8 mouse cellular contexts compared by ENCODE assay signal in the genomic region with DNA sequence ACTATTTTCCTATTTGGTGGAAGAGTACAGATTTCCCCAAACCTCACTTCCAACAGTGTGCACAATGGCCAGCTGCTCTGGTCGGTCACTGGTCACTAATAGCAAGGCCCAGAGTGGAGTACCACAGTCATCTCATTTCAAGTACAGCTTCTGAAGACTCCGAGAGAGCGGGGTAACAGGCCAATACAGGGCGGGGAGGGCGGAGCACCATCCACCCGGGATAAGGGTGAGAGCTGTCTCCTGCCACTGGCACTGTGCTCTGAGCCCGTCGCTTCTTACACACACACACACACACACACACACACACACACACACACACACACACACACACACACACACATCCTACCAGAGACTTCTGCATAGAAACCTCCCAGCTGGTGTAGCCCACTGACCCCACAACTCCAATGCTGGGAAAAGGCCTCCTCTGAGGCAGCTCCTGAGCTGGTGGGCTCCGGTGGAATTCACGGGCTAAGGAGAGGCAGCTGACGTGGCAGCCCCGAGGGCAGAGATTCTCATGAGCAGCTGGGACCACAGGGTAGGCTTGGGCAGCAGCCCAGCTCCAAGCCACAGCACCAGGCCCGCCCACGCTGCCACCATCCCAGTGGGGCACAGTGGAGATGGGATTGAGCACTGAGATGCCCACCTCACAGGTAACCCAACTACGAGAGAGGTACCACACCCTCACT. TPM values are rescaled to one million over a fixed set of nuclear protein-coding genes. Genes with fewer than 3 reads are reported as not detected.
DNase-seq lines count a peak whose midpoint lies in the region; ATAC-seq and TF ChIP-seq lines count a peak whose summit lies in the region.

No protein-coding gene starts in this region.

- peaks cover 67% of the 10 kb centered on the region for H3K4me1 ChIP-seq in heart, embryonic 11.5 days (ENCODE audit: control insufficient read depth, insufficient read depth, low read length)
- peaks cover 40% of the 10 kb centered on the region for H3K4me1 ChIP-seq in forebrain, postnatal 0 days (ENCODE audit: insufficient read depth)
- peaks cover 66% of the 10 kb centered on the region for H3K4me1 ChIP-seq in liver, embryonic 16.5 days (ENCODE audit: control insufficient read depth, low read depth, low read length)

- intact Hi-C loops in heart, postnatal 36 days (cut with DNase I) = loop anchor here (1.0 kb wide), 1 partner anchor 18 kb away; no protein-coding TSS in a partner anchor

- DNase-seq in heart, postnatal 36 days = no peak
- peak; percentile 95 for DNase-seq in Muller cell, postnatal 12 days (ENCODE audit: inconsistent ontology term)
- no peak for DNase-seq in forebrain, postnatal 0 days
- DNase-seq in B cell, adult 2 months = no peak
- no peak for DNase-seq in ovary, postnatal 36 days (ENCODE audit: low spot score)
- DNase-seq in c-Kit-positive CD71-positive TER-119-positive erythroid progenitor cells, embryonic 14.5 days (ENCODE audit: low spot score) = no peak

- peak overlapping the region; percentile 82 for H3K27ac ChIP-seq in heart, embryonic 11.5 days (ENCODE audit: low read depth, low read length)
- peak overlapping the region; percentile 90 for H3K27ac ChIP-seq in forebrain, postnatal 0 days (ENCODE audit: low read depth, low read length)
- peak overlapping the region; percentile 30; the same call in 1 of the 2 replicates for H3K27ac ChIP-seq in liver, embryonic 16.5 days (ENCODE audit: low read length)

- peak overlapping the region; percentile 44 for H3K4me2 ChIP-seq in heart, embryonic 11.5 days
- peak overlapping the region; percentile 37 for H3K4me2 ChIP-seq in forebrain, postnatal 0 days (ENCODE audit: low read depth)
- H3K4me2 ChIP-seq in liver, embryonic 16.5 days (ENCODE audit: low read depth, low read length) = peak overlapping the region; percentile 24

- TF ChIP-seq CTCF in forebrain, postnatal 0 days (IDR thresholded peaks at IDR 0.05; ENCODE audit: low read depth) = no peak

- 40% methylated on average over 15 of the region's 15 CpGs for WGBS in heart, embryonic 11.5 days (ENCODE audit: insufficient replicate concordance)
- WGBS in forebrain, postnatal 0 days = 22% methylated on average over 15 of the region's 15 CpGs
- 42% methylated on average over 14 of the region's 15 CpGs for WGBS in liver, embryonic 16.5 days (ENCODE audit: insufficient replicate concordance)

- H3K36me3 ChIP-seq in heart, embryonic 11.5 days (ENCODE audit: control insufficient read depth, insufficient read depth, low read length) = peaks cover 13% of the 10 kb centered on the region
- no peaks in the 10 kb centered on the region for H3K36me3 ChIP-seq in forebrain, postnatal 0 days (ENCODE audit: insufficient read depth)
- H3K36me3 ChIP-seq in liver, embryonic 16.5 days (ENCODE audit: control insufficient read depth, insufficient read depth) = peaks cover 12% of the 10 kb centered on the region

- H3K9ac ChIP-seq in heart, embryonic 11.5 days (ENCODE audit: low read depth, low read length) = peak overlapping the region; percentile 67
- peak overlapping the region; percentile 39 for H3K9ac ChIP-seq in forebrain, postnatal 0 days
- peak overlapping the region; percentile 36 for H3K9ac ChIP-seq in liver, embryonic 16.5 days (ENCODE audit: low read depth, low read length)

- H3K4me3 ChIP-seq in heart, embryonic 11.5 days (ENCODE audit: low read depth, low read length) = no peak overlapping the region
- H3K4me3 ChIP-seq in forebrain, postnatal 0 days (ENCODE audit: low read depth, low read length) = no peak overlapping the region
- H3K4me3 ChIP-seq in liver, embryonic 16.5 days (ENCODE audit: low read depth, low read length) = 0 out of 2 replicates have a peak overlapping the region, but pooled peaks have one; percentile 6

- H3K27me3 ChIP-seq in heart, embryonic 11.5 days (ENCODE audit: control insufficient read depth, insufficient read depth, low read length) = no peaks in the 10 kb centered on the region
- H3K27me3 ChIP-seq in forebrain, postnatal 0 days (ENCODE audit: insufficient read depth, low read length) = no peaks in the 10 kb centered on the region
- no peaks in the 10 kb centered on the region for H3K27me3 ChIP-seq in liver, embryonic 16.5 days (ENCODE audit: control insufficient read depth, insufficient read depth, low read depth, low read length)

- no peak for ATAC-seq in heart, embryonic 11.5 days (replicated peaks; ENCODE audit: insufficient number of reproducible peaks, low FRiP score, low TSS enrichment)
- ATAC-seq in forebrain, postnatal 0 days = peak; percentile 30
- ATAC-seq in liver, embryonic 16.5 days (ENCODE audit: low read depth) = peak; percentile 27; the same call in 1 of the 2 replicates

- no peaks in the 10 kb centered on the region for H3K9me3 ChIP-seq in heart, embryonic 11.5 days (replicated peaks; ENCODE audit: control insufficient read depth, low read length)
- H3K9me3 ChIP-seq in forebrain, postnatal 0 days (ENCODE audit: low read length) = no peaks in the 10 kb centered on the region
- no peaks in the 10 kb centered on the region for H3K9me3 ChIP-seq in liver, embryonic 16.5 days (replicated peaks; ENCODE audit: control insufficient read depth, low read length)

RNA-seq across cellular contexts. Expression of gene Gnai2, which starts 8.9 kb away (rescaled TPM):
- polyA plus RNA-seq in heart, embryonic 11.5 days (2014; fragmentation: Nextera tagmentation; extraction: Ambion mirVana) = 308 and 316 TPM in 2 replicates
- 100 to 1,000 TPM; 248 to 259 TPM for total RNA-seq in heart, postnatal 36 days (2021)
- total RNA-seq in forebrain, postnatal 0 days (2014; rRNA removed) = 200 and 223 TPM in 2 replicates
- 267 and 287 TPM in 2 replicates for polyA plus RNA-seq in forebrain, postnatal 0 days (2015; fragmentation: Nextera tagmentation; extraction: Ambion mirVana)
- 144 and 153 TPM in 2 replicates for polyA plus RNA-seq in liver, embryonic 16.5 days (2015; fragmentation: Nextera tagmentation; extraction: Ambion mirVana)

RNA-seq across cellular contexts. Expression of gene Sema3b, which starts 17.3 kb away (rescaled TPM):
- polyA plus RNA-seq in heart, embryonic 11.5 days (2014; fragmentation: Nextera tagmentation; extraction: Ambion mirVana) = 5.1 and 5.3 TPM in 2 replicates
- total RNA-seq in heart, postnatal 36 days (2021) = 10 to 100 TPM; 18.5 to 22.0 TPM
- total RNA-seq in forebrain, postnatal 0 days (2014; rRNA removed) = 6.5 and 6.6 TPM in 2 replicates
- polyA plus RNA-seq in forebrain, postnatal 0 days (2015; fragmentation: Nextera tagmentation; extraction: Ambion mirVana) = 3.9 and 4.4 TPM in 2 replicates
- polyA plus RNA-seq in liver, embryonic 16.5 days (2015; fragmentation: Nextera tagmentation; extraction: Ambion mirVana) = 0.33 and 1.4 TPM in 2 replicates

RNA-seq across cellular contexts. Expression of gene Ifrd2, which starts 38.9 kb away (rescaled TPM):
- polyA plus RNA-seq in heart, embryonic 11.5 days (2014; fragmentation: Nextera tagmentation; extraction: Ambion mirVana) = 57.5 and 59.1 TPM in 2 replicates
- total RNA-seq in heart, postnatal 36 days (2021) = 10 to 100 TPM; 48.4 to 51.2 TPM
- 11.7 and 13.8 TPM in 2 replicates for total RNA-seq in forebrain, postnatal 0 days (2014; rRNA removed)
- polyA plus RNA-seq in forebrain, postnatal 0 days (2015; fragmentation: Nextera tagmentation; extraction: Ambion mirVana) = 6.2 and 7.4 TPM in 2 replicates
- 145 and 166 TPM in 2 replicates for polyA plus RNA-seq in liver, embryonic 16.5 days (2015; fragmentation: Nextera tagmentation; extraction: Ambion mirVana)

RNA-seq across cellular contexts. Expression of gene Slc38a3, which starts 43.0 kb away (rescaled TPM):
- polyA plus RNA-seq in heart, embryonic 11.5 days (2014; fragmentation: Nextera tagmentation; extraction: Ambion mirVana) = 2.8 and 3.3 TPM in 2 replicates
- 10 to 100 TPM; 66.0 to 80.3 TPM for total RNA-seq in heart, postnatal 36 days (2021)
- total RNA-seq in forebrain, postnatal 0 days (2014; rRNA removed) = 43.5 and 60.9 TPM in 2 replicates
- polyA plus RNA-seq in forebrain, postnatal 0 days (2015; fragmentation: Nextera tagmentation; extraction: Ambion mirVana) = 38.7 and 39.8 TPM in 2 replicates
- polyA plus RNA-seq in liver, embryonic 16.5 days (2015; fragmentation: Nextera tagmentation; extraction: Ambion mirVana) = 60.1 and 75.2 TPM in 2 replicates

RNA-seq across cellular contexts. Expression of gene Hyal3, which starts 45.7 kb away (rescaled TPM):
- 0.14 and 0.33 TPM in 2 replicates for polyA plus RNA-seq in heart, embryonic 11.5 days (2014; fragmentation: Nextera tagmentation; extraction: Ambion mirVana)
- under 1 TPM; 0.36 to 0.46 TPM for total RNA-seq in heart, postnatal 36 days (2021)
- total RNA-seq in forebrain, postnatal 0 days (2014; rRNA removed) = 1.00 and 2.9 TPM in 2 replicates
- polyA plus RNA-seq in forebrain, postnatal 0 days (2015; fragmentation: Nextera tagmentation; extraction: Ambion mirVana) = 1.3 and 1.5 TPM in 2 replicates
- polyA plus RNA-seq in liver, embryonic 16.5 days (2015; fragmentation: Nextera tagmentation; extraction: Ambion mirVana) = 0.89 and 0.96 TPM in 2 replicates

Comparison
In these comparisons a context has a peak if more than half of its experiments do, and no peak if none do; other contexts are left out.
1. H3K27ac ChIP-seq: peak in every context shown above with its lines; median percentile 90 in forebrain, postnatal 0 days; 82 in heart, embryonic 11.5 days; 30 in liver, embryonic 16.5 days.